ENCODE assay signal across 11 mouse cellular contexts in genomic region chr17:73222077-73222476, GRCm38 (mm10).
DNase-seq lines count a peak whose midpoint lies in the region; ATAC-seq and TF ChIP-seq lines count a peak whose summit lies in the region.
"Had no signal": no experiment of that assay in that cellular context is flagged by ENCODE, and none has a peak within 500 bp of the region (broad histone marks: within the 10 kb centered on the region; RNA-seq: fewer than 3 reads in every experiment).

No protein-coding gene starts in this region.

- ATAC-seq in heart, embryonic 12.5 days (ENCODE audit: insufficient number of reproducible peaks, low FRiP score), result no peak

- no peaks in the 10 kb centered on the region for H3K79me2 ChIP-seq in heart, adult 2 months (replicated peaks; ENCODE audit: control insufficient read depth, insufficient read depth, low read length)

- no peak for TF ChIP-seq CTCF in heart, adult 2 months (IDR thresholded peaks at IDR 0.05)

- no peaks in the 10 kb centered on the region for H3K9me3 ChIP-seq in heart, embryonic 12.5 days (replicated peaks)
- H3K9me3 ChIP-seq: forebrain, embryonic 12.5 days; hindbrain, embryonic 15.5 days; liver, embryonic 13.5 days had no signal

- H3K27ac ChIP-seq in heart, embryonic 12.5 days (ENCODE audit: poor library complexity, severe bottlenecking), result no peak overlapping the region
- peak overlapping the region; percentile 56 for H3K27ac ChIP-seq in heart, adult 2 months
- H3K27ac ChIP-seq: forebrain, embryonic 12.5 days; hindbrain, embryonic 15.5 days; liver, embryonic 13.5 days had no signal

- peak; percentile 94 for DNase-seq in heart, adult 11 months
- DNase-seq in CD4-positive helper T cell, adult 2 months (ENCODE audit: low read depth, low spot score), result peak; percentile 80
- peak in 1 of 2 experiments; percentile 69 for DNase-seq in heart, adult 2 months
- DNase-seq in lung, postnatal 36 days, result peak; percentile 18
- DNase-seq in gastrocnemius, adult 8-10 months (ENCODE audit: low spot score in 2 of 2), result no peak
- DNase-seq in layer of hippocampus, postnatal 10 days (ENCODE audit: low spot score in 2 of 2), result no peak
- no peak for DNase-seq in liver
- DNase-seq: liver, embryonic 13.5 days had no signal

- H3K4me1 ChIP-seq in heart, embryonic 12.5 days (replicated peaks), result peaks cover 56% of the 10 kb centered on the region
- H3K4me1 ChIP-seq in heart, adult 2 months (ENCODE audit: control insufficient read depth, insufficient read depth, low read length), result peaks cover 6% of the 10 kb centered on the region

- no peaks in the 10 kb centered on the region for H3K27me3 ChIP-seq in heart, embryonic 12.5 days (replicated peaks)
- H3K27me3 ChIP-seq in heart, adult 2 months (ENCODE audit: control insufficient read depth, insufficient read depth, low read length), result no peaks in the 10 kb centered on the region
- H3K27me3 ChIP-seq: hindbrain, embryonic 15.5 days; liver, embryonic 13.5 days had no signal

- 0 out of 2 replicates have a peak, but pooled peaks have one; percentile 8 for TF ChIP-seq EP300 in heart, adult 2 months (IDR thresholded peaks at IDR 0.05; ENCODE audit: insufficient read depth, low read depth, low read length)

- peaks cover 4% of the 10 kb centered on the region; the same call in 1 of the 2 replicates for H3K36me3 ChIP-seq in heart, embryonic 12.5 days
- H3K36me3 ChIP-seq in heart, adult 2 months (ENCODE audit: control insufficient read depth, insufficient read depth, low read length), result peaks cover 21% of the 10 kb centered on the region
- H3K36me3 ChIP-seq: forebrain, embryonic 12.5 days; hindbrain, embryonic 15.5 days; liver, embryonic 13.5 days had no signal

- H3K4me3 ChIP-seq in heart, embryonic 12.5 days, result no peak overlapping the region
- no peak overlapping the region for H3K4me3 ChIP-seq in heart, adult 2 months
- H3K4me3 ChIP-seq: forebrain, embryonic 12.5 days; hindbrain, embryonic 15.5 days; liver, embryonic 13.5 days had no signal

- H3K4me2 ChIP-seq in heart, embryonic 12.5 days, result no peak overlapping the region
- H3K4me2 ChIP-seq: forebrain, embryonic 12.5 days; hindbrain, embryonic 15.5 days; liver, embryonic 13.5 days had no signal

- intact Hi-C loops in heart, adult 2 months (cut with DNase I), result no loop called here

- WGBS in heart, embryonic 12.5 days, result 34% methylated on average over 7 of the region's 7 CpGs
- WGBS in heart, adult 2 months, result 26% methylated on average over 7 of the region's 7 CpGs

- no peak for TF ChIP-seq POLR2A in heart, adult 2 months (IDR thresholded peaks at IDR 0.05; ENCODE audit: insufficient read depth, low read depth, low read length)

- no peak overlapping the region for H3K9ac ChIP-seq in heart, embryonic 12.5 days
- no peak overlapping the region for H3K9ac ChIP-seq in heart, adult 2 months (ENCODE audit: low read depth, low read length)
- H3K9ac ChIP-seq: forebrain, embryonic 12.5 days; hindbrain, embryonic 15.5 days; liver, embryonic 13.5 days had no signal

Comparison
In these comparisons a context has a peak if more than half of its experiments do, and no peak if none do; other contexts are left out.
1. DNase-seq: peak in heart, adult 11 months (single experiment), CD4-positive helper T cell, adult 2 months (single experiment) and lung, postnatal 36 days (single experiment); none in gastrocnemius, adult 8-10 months (0 of 2), layer of hippocampus, postnatal 10 days (0 of 2) and liver (single experiment).